Mouse (Mus musculus) embryonic facial prominence, embryonic 11.5 days (tissue): ENCODE results near the gene Tmem95. TPM values are rescaled to one million over a fixed set of nuclear protein-coding genes. Genes with fewer than 3 reads are reported as not detected.

Experiments used
- ATAC-seq: fragments of 200-750 bp; cut with Nextera tagmentation; replicated peaks from 2 replicates; pipeline ENCODE4 v1.8.0; 2017; ENCODE audit warnings: low read depth; ENCODE audit not compliant: insufficient number of reproducible peaks, low FRiP score, low TSS enrichment
- DNase-seq: peaks from one replicate; pipeline ENCODE4 v3.0.0-alpha.2; 2015; ENCODE audit warnings: low spot score
- H3K27ac ChIP-seq: fragments of 300-500 bp; sonication (generic); replicated peaks from 2 replicates; pipeline ENCODE4 v1.5.1; 2014; ENCODE audit warnings: mild to moderate bottlenecking, low read depth, low read length, control low read depth
- H3K27me3 ChIP-seq: fragments of 300-500 bp; sonication (generic); 2 replicates; pipeline ENCODE4 v1.6.1; 2014; ENCODE audit warnings: mild to moderate bottlenecking, low read length, moderate library complexity, mixed read lengths; ENCODE audit not compliant: control insufficient read depth, insufficient read depth
- H3K36me3 ChIP-seq: fragments of 300-500 bp; sonication (generic); replicated peaks from 2 replicates; pipeline ENCODE4 v1.6.1; 2014; ENCODE audit warnings: low read depth, mild to moderate bottlenecking, low read length, moderate library complexity, mixed read lengths; ENCODE audit not compliant: control insufficient read depth, insufficient read depth
- H3K4me1 ChIP-seq: fragments of 300-500 bp; sonication (generic); 2 replicates; pipeline ENCODE4 v1.6.1; 2014; ENCODE audit warnings: low read length, mixed read lengths; ENCODE audit not compliant: control insufficient read depth, insufficient read depth
- H3K4me2 ChIP-seq: fragments of 300-500 bp; sonication (generic); 2 replicates; pipeline ENCODE4 v1.6.1; 2014; ENCODE audit warnings: low read depth, mild to moderate bottlenecking, control low read depth, low read length, moderate library complexity
- H3K4me3 ChIP-seq: fragments of 300-500 bp; sonication (generic); 2 replicates; pipeline ENCODE4 v1.5.1; 2014; ENCODE audit warnings: low read depth, low read length, control low read depth
- H3K9ac ChIP-seq: fragments of 300-500 bp; sonication (generic); replicated peaks from 2 replicates; pipeline ENCODE4 v1.6.1; 2014; ENCODE audit warnings: mild to moderate bottlenecking, control low read depth, low read length
- H3K9me3 ChIP-seq: fragments of 300-500 bp; sonication (generic); replicated peaks from 2 replicates; pipeline ENCODE4 v1.6.1; 2016; ENCODE audit warnings: mild to moderate bottlenecking, low read length, inconsistent platforms, mixed read lengths; ENCODE audit not compliant: control insufficient read depth
- WGBS: fragments of 180-500 bp; shearing (Covaris S2); extraction: QIAGEN DNeasy Blood & Tissue Kit; methylation state at CpG from one replicate; pipeline ENCODE4 v1.1.7; 2014; 5-methylcytosine and 5-hydroxymethylcytosine counted together
- polyA plus RNA-seq: library from polyadenylated mRNA; unstranded; fragments of >200 nt; fragmentation: Nextera tagmentation; extraction: Ambion mirVana; gene quantifications from 2 replicates; pipeline ENCODE4 v1.2.1, GENCODE M21; 2014

Gene Tmem95
- polyA plus RNA-seq: not detected in 2 replicates

- ATAC-seq (no peak), DNase-seq (no peak)
- Histone ChIP-seq H3K4me2 (peak within 1 kb of the TSS; percentile 25; the same call in 1 of the 2 replicates), H3K36me3 (no peaks in the 10 kb centered on the region), H3K27ac (no peak within 1 kb of the TSS), H3K27me3 (no peaks in the 10 kb centered on the region), H3K9ac (no peak within 1 kb of the TSS; the same call in 1 of the 2 replicates), H3K4me3 (0 out of 2 replicates have a peak within 1 kb of the TSS, but pooled peaks have one; percentile 3), H3K4me1 (peaks cover 5% of the 10 kb centered on the region; the same call in 1 of the 2 replicates), H3K9me3 (no peaks in the 10 kb centered on the region)
- WGBS: 92% methylated on average over 11 of the region's 11 CpGs
Measured at GRCm38 (mm10) chr11:69877878-69878277, at the start of gene Tmem95. Tmem95 (minus strand) TSS chr11:69878018.

- WGBS: 97% methylated on average over 2 of the region's 2 CpGs
- H3K36me3 ChIP-seq: no peaks in the 10 kb centered on the region
- DNase-seq (no peak), ATAC-seq (no peak)
- H3K4me1 ChIP-seq: no peaks in the 10 kb centered on the region
- no peaks in the 10 kb centered on the region for H3K9me3 ChIP-seq
- no peak overlapping the region for H3K9ac ChIP-seq
- no peak overlapping the region for H3K4me3 ChIP-seq
- no peak overlapping the region for H3K27ac ChIP-seq
- no peaks in the 10 kb centered on the region for H3K27me3 ChIP-seq
- H3K4me2 ChIP-seq: no peak overlapping the region
Measured at GRCm38 (mm10) chr11:69927501-69927900, 49.7 kb upstream of the Tmem95 start.

GRCm38 (mm10) chr11:69922796-69923195 is 45.0 kb upstream of the Tmem95 start:
- Histone ChIP-seq H3K27me3 (no peaks in the 10 kb centered on the region), H3K4me2 (no peak overlapping the region), H3K4me3 (no peak overlapping the region), H3K9me3 (no peaks in the 10 kb centered on the region), H3K36me3 (peaks cover 2% of the 10 kb centered on the region; the same call in 1 of the 2 replicates), H3K9ac (no peak overlapping the region), H3K27ac (no peak overlapping the region), H3K4me1 (peaks cover 5% of the 10 kb centered on the region; the same call in 1 of the 2 replicates)
- no peak for ATAC-seq
- no peak for DNase-seq
- WGBS: 60% methylated on average over 3 of the region's 3 CpGs

GRCm38 (mm10) chr11:69922012-69922756 is 44.4 kb upstream of the Tmem95 start:
- Histone ChIP-seq H3K4me1 (peaks cover 5% of the 10 kb centered on the region; the same call in 1 of the 2 replicates), H3K27ac (peak overlapping the region; percentile 94), H3K4me3 (peak overlapping the region; percentile 97), H3K27me3 (no peaks in the 10 kb centered on the region), H3K9me3 (no peaks in the 10 kb centered on the region), H3K9ac (peak overlapping the region; percentile 77), H3K36me3 (peaks cover 8% of the 10 kb centered on the region), H3K4me2 (peak overlapping the region; percentile 61)
- DNase-seq: peak; percentile 20
- no peak for ATAC-seq
- 4% methylated on average over 12 of the region's 12 CpGs for WGBS

- H3K36me3 ChIP-seq: peaks cover 10% of the 10 kb centered on the region
- peak within 1 kb of the TSS; percentile 97 for H3K4me3 ChIP-seq
- H3K9ac ChIP-seq: peak within 1 kb of the TSS; percentile 96
- WGBS: under 1% methylated on average over 77 of the region's 78 CpGs
- no peaks in the 10 kb centered on the region for H3K9me3 ChIP-seq
- ATAC-seq: peak; percentile 95
- H3K4me1 ChIP-seq: peaks cover 5% of the 10 kb centered on the region; the same call in 1 of the 2 replicates
- H3K27ac ChIP-seq: peak within 1 kb of the TSS; percentile 94
- H3K27me3 ChIP-seq: no peaks in the 10 kb centered on the region
- H3K4me2 ChIP-seq: peak within 1 kb of the TSS; percentile 82
- DNase-seq: peak; percentile 100
Measured at GRCm38 (mm10) chr11:69921114-69922011, 43.5 kb upstream of the Tmem95 start, which contains the start of gene Eif5a. Eif5a (minus strand) TSS chr11:69921958.

GRCm38 (mm10) chr11:69920266-69921031 is 42.6 kb upstream of the Tmem95 start:
- under 1% methylated on average over 52 of the region's 65 CpGs for WGBS

GRCm38 (mm10) chr11:69919661-69920265 is 41.9 kb upstream of the Tmem95 start:
- DNase-seq (peak; percentile 75), ATAC-seq (no peak)
- H3K9ac ChIP-seq: peak overlapping the region; percentile 96
- peak overlapping the region; percentile 97 for H3K4me3 ChIP-seq
- peaks cover 11% of the 10 kb centered on the region for H3K4me1 ChIP-seq
- 1% methylated on average over 17 of the region's 17 CpGs for WGBS
- H3K4me2 ChIP-seq: peak overlapping the region; percentile 82
- H3K27me3 ChIP-seq: no peaks in the 10 kb centered on the region
- H3K9me3 ChIP-seq: no peaks in the 10 kb centered on the region
- H3K27ac ChIP-seq: peak overlapping the region; percentile 89
- H3K36me3 ChIP-seq: peaks cover 22% of the 10 kb centered on the region

More at GRCm38 (mm10) chr11:69920266-69921031, 42.6 kb upstream of the Tmem95 start:
- Histone ChIP-seq H3K4me3 (peak overlapping the region; percentile 97), H3K36me3 (peaks cover 16% of the 10 kb centered on the region), H3K27ac (peak overlapping the region; percentile 89), H3K27me3 (no peaks in the 10 kb centered on the region), H3K4me1 (peaks cover 8% of the 10 kb centered on the region; the same call in 1 of the 2 replicates), H3K9me3 (no peaks in the 10 kb centered on the region), H3K4me2 (peak overlapping the region; percentile 82), H3K9ac (peak overlapping the region; percentile 96)
- DNase-seq (peak; percentile 55), ATAC-seq (peak; percentile 6)
